Mouse (Mus musculus) G1E (cell line): ENCODE data around the gene Egf. TPM values are rescaled to one million over a fixed set of nuclear protein-coding genes. Genes with fewer than 3 reads are reported as not detected.

Source experiments
- ATAC-seq: 2 replicates; pipeline ENCODE4 v1.8.0; 2016; ENCODE audit warnings: mild to moderate bottlenecking; ENCODE audit not compliant: insufficient number of reproducible peaks, poor library complexity, low FRiP score, severe bottlenecking; ENCODE audit errors: extremely low read depth
- DNase-seq: peaks from one replicate; pipeline ENCODE4 v3.0.0; 2012; ENCODE audit warnings: low spot score
- H3K27me3 ChIP-seq: 2 replicates; pipeline ENCODE4 v1.6.1; 2012; ENCODE audit warnings: mild to moderate bottlenecking, low read length, inconsistent platforms; ENCODE audit not compliant: insufficient read depth
- H3K36me3 ChIP-seq: replicated peaks from 2 replicates; pipeline ENCODE3; 2012; ENCODE audit warnings: mild to moderate bottlenecking, inconsistent platforms
- H3K4me1 ChIP-seq: 2 replicates; pipeline ENCODE4 v1.6.1; 2012; ENCODE audit warnings: low read depth, low read length, inconsistent platforms, mixed read lengths; ENCODE audit not compliant: insufficient read depth
- H3K4me3 ChIP-seq: 2 replicates; pipeline ENCODE4 v1.5.1; 2012; ENCODE audit warnings: low read depth, mild to moderate bottlenecking, inconsistent platforms, low read length, moderate library complexity, mixed read lengths
- H3K9me3 ChIP-seq: replicated peaks from 2 replicates; pipeline ENCODE4 v1.6.1; 2012; ENCODE audit warnings: inconsistent platforms
- CTCF ChIP-seq: IDR thresholded peaks from 2 replicates; pipeline ENCODE4 v1.5.1; 2012; ENCODE audit warnings: low read depth, low read length, inconsistent platforms, mixed read lengths
- GATA1 ChIP-seq: IDR thresholded peaks from 2 replicates; pipeline ENCODE4 v1.6.1; 2012; ENCODE audit warnings: borderline replicate concordance, low read length, inconsistent platforms, mixed read lengths
- GATA2 ChIP-seq: IDR thresholded peaks from 2 replicates; pipeline ENCODE4 v1.6.1; 2012; ENCODE audit warnings: low read depth, low read length, inconsistent platforms, borderline replicate concordance
- POLR2AphosphoS5 ChIP-seq: IDR thresholded peaks from 2 replicates; pipeline ENCODE4 v1.6.1; 2012; ENCODE audit warnings: low read depth, low read length, inconsistent platforms; ENCODE audit not compliant: insufficient replicate concordance
- TAL1 ChIP-seq: conservative IDR thresholded peaks from 2 replicates; pipeline ENCODE4 v1.6.1; 2012; ENCODE audit warnings: low read depth, low read length, inconsistent platforms, mixed read lengths
- polyA plus RNA-seq: library from polyadenylated mRNA; stranded (reverse); fragments of >175 nt; gene quantifications from 2 replicates; pipeline ENCODE4 v1.2.3, GENCODE M21; 2012
- total RNA-seq, 2 experiments: library from RNA; stranded (forward) in 1 of 2; stranded (reverse) in 1 of 2; fragments of 200-1000 nt in 1 of 2; fragments of >200 nt in 1 of 2; fragmentation: Nextera tagmentation in 1 of 2; gene quantifications; 2 replicates each; pipeline ENCODE4 v1.2.3; 2014 to 2017

The Egf gene
- total and polyA plus RNA-seq, 3 experiments: 1.3 to 2.8 (median 2.4) TPM

- ATAC-seq (no peak), DNase-seq (no peak)
- no peaks in the 10 kb centered on the region for H3K4me1 ChIP-seq
- no peaks in the 10 kb centered on the region for H3K9me3 ChIP-seq
- no peak for TF ChIP-seq GATA1
- no peak for TF ChIP-seq GATA2
- TF ChIP-seq CTCF: no peak
- TF ChIP-seq TAL1: no peak
- TF ChIP-seq POLR2AphosphoS5: no peak
- no peak overlapping the region for H3K4me3 ChIP-seq
- no peaks in the 10 kb centered on the region for H3K27me3 ChIP-seq
- H3K36me3 ChIP-seq: peaks cover 61% of the 10 kb centered on the region
Observed at GRCm38 (mm10) chr3:129698365-129698764, 56.8 kb downstream of the Egf start.

- ATAC-seq: no peak
- TF ChIP-seq GATA1: no peak
- TF ChIP-seq POLR2AphosphoS5: no peak
- TF ChIP-seq TAL1: no peak
- no peak for TF ChIP-seq CTCF
- TF ChIP-seq GATA2: no peak
- peaks cover 62% of the 10 kb centered on the region for H3K36me3 ChIP-seq
Observed at GRCm38 (mm10) chr3:129697691-129698090, 57.4 kb downstream of the Egf start.

DNA sequence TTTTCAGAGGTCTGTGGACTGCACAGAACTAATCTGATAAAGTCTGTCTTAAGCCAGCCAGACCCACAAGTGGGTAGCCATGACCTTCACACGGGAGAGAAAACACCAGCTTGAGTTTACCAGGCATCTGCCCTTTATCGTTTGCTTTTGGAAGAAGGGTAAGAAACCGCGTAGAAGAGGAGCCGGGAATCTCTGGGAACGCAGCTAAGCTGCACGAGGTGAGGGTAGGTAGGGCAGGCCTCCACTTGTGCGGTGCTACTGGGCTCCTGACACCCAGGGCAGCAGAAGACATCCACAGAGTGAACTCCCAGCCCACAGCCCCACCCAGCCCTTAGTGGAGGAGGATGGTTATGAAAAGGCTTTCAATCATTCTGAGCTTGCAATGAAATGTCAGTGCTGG lies 59.2 kb downstream of the Egf start:
- peaks cover 55% of the 10 kb centered on the region for H3K36me3 ChIP-seq
- no peak overlapping the region for H3K4me3 ChIP-seq
- no peaks in the 10 kb centered on the region for H3K4me1 ChIP-seq
- DNase-seq: no peak
- no peaks in the 10 kb centered on the region for H3K9me3 ChIP-seq
- TF ChIP-seq POLR2AphosphoS5 (no peak), TAL1 (no peak), CTCF (no peak), GATA1 (no peak), GATA2 (no peak)
- no peaks in the 10 kb centered on the region for H3K27me3 ChIP-seq
- no peak for ATAC-seq

More at GRCm38 (mm10) chr3:129697691-129698090, 57.4 kb downstream of the Egf start:
- DNase-seq: no peak
- Histone ChIP-seq H3K9me3 (no peaks in the 10 kb centered on the region), H3K4me3 (no peak overlapping the region), H3K27me3 (no peaks in the 10 kb centered on the region), H3K4me1 (no peaks in the 10 kb centered on the region)

- Histone ChIP-seq H3K4me3 (no peak overlapping the region), H3K27me3 (no peaks in the 10 kb centered on the region), H3K9me3 (no peaks in the 10 kb centered on the region), H3K36me3 (peaks cover 50% of the 10 kb centered on the region), H3K4me1 (no peaks in the 10 kb centered on the region)
- DNase-seq: no peak
- TF ChIP-seq POLR2AphosphoS5: no peak
- no peak for TF ChIP-seq CTCF
- TF ChIP-seq GATA2: no peak
- no peak for TF ChIP-seq TAL1
- no peak for TF ChIP-seq GATA1
- ATAC-seq: no peak
Observed at GRCm38 (mm10) chr3:129693581-129693980, 61.5 kb downstream of the Egf start.

GRCm38 (mm10) chr3:129692816-129693215 lies 62.3 kb downstream of the Egf start:
- Histone ChIP-seq H3K27me3 (no peaks in the 10 kb centered on the region), H3K36me3 (peaks cover 49% of the 10 kb centered on the region), H3K4me1 (no peaks in the 10 kb centered on the region), H3K9me3 (no peaks in the 10 kb centered on the region), H3K4me3 (no peak overlapping the region)
- DNase-seq (no peak), ATAC-seq (no peak)
- TF ChIP-seq POLR2AphosphoS5 (no peak), TAL1 (no peak), GATA1 (no peak), CTCF (no peak), GATA2 (no peak)

DNA sequence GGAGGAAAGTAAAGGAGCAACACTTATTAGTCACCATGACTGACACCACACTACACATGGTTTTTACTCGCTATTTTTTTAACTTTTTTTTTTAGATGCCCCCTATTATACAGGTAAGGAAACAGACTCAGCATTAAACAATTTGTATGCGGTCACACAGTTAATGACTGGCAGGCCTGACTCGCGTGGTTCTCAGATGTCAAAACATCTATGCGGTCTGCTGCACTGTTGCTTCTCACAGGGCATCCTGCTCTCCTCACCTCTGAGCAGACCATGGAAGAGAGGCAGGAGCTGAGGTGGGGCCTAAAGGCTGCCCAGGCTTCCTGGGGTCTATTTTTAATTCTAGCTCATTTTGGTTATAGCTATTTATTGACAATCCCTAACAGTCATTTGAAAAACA lies 67.7 kb downstream of the Egf start:
- H3K9me3 ChIP-seq: no peaks in the 10 kb centered on the region
- no peak for TF ChIP-seq GATA1
- no peak overlapping the region for H3K4me3 ChIP-seq
- H3K4me1 ChIP-seq: no peaks in the 10 kb centered on the region
- H3K36me3 ChIP-seq: peaks cover 36% of the 10 kb centered on the region
- no peaks in the 10 kb centered on the region for H3K27me3 ChIP-seq
- DNase-seq (no peak), ATAC-seq (no peak)

GRCm38 (mm10) chr3:129686698-129687333 lies 68.3 kb downstream of the Egf start:
- DNase-seq: peak; percentile 51

More at GRCm38 (mm10) chr3:129686698-129687333, 68.3 kb downstream of the Egf start:
- Histone ChIP-seq H3K4me3 (no peak overlapping the region), H3K36me3 (peaks cover 40% of the 10 kb centered on the region), H3K9me3 (no peaks in the 10 kb centered on the region), H3K4me1 (no peaks in the 10 kb centered on the region), H3K27me3 (no peaks in the 10 kb centered on the region)
- TF ChIP-seq TAL1 (no peak), POLR2AphosphoS5 (no peak), GATA2 (no peak), CTCF (no peak), GATA1 (no peak)
- peak; percentile 72 for ATAC-seq
